Mouse (Mus musculus) right cerebral cortex, postnatal 4 days (tissue): Measurements from ENCODE around the gene Rnf6.

Experiments used
- DNase-seq: peaks from one replicate; pipeline ENCODE4 v3.0.0-alpha.2; 2022

The Rnf6 gene

DNA sequence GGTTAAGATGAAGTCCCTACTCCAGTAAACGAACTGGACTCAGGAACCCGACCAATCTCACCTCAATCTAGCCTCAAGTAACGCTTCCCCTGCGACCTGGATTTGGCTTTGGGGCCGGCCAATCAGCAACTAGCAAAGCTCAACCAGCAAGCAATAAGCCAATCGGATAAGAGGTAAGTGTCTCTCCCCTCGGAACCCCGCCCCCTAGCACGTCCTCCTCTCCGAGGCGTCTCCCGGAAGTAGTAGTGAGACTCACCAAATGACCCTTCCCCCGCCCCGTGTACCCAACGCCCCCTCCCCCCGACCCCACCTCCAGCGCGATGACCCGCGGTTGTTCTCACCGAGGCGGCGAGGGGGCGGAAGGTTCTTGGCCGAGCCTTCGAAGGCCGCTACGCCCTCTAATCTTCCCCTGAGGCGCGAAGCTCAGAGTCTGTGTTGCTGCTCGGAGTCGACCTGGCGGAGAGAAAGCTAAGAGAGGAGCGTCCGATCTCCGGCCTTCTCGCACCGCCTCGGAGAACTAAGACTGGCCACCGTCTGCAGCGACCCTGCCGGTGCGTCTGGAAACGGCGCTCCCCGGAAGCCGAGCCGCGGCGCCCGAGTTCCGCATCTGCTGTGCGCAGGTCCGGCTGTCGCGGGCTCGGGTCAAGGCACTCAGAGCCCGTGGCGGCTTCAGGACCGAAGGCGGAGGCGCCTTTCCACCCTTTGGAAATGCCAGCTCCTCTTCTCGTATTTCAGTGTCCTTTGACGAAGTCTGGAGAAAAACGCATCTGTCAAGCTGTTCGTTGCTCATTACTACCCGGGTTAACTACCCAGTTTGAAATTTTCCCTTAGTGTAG is at the start of gene Rnf6:
Gene Rnf6 (minus strand): TSS at position 677 of the 836 bp plus-strand sequence.
- DNase-seq: peak; percentile 90

GRCm38 (mm10) chr5:146270593-146270992 is 49.2 kb upstream of the Rnf6 start:
- DNase-seq: no peak

- DNase-seq: no peak
Measured at GRCm38 (mm10) chr5:146267776-146268175, 46.4 kb upstream of the Rnf6 start.

- no peak for DNase-seq
Measured at GRCm38 (mm10) chr5:146265934-146266591, 44.7 kb upstream of the Rnf6 start.

DNA sequence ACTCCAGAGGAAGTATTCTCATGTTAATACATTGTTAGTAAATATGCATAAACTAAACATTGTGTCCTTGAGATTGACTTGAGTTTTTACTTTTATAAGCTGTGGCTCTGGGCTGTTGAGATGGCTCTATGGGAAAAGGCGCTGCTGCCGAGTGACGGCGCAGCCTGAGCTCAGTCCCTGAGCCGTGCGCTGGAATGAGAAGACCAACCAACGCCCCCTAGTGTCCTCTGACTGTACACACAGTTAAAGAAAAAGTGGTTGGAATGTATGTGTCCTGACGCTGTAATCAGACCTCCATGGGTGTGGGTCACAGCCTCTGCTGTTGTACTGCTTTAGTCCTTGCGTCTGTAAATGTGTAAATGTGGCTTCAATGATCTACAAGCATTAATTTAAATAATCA is 38.6 kb upstream of the Rnf6 start:
- DNase-seq: no peak

- no peak for DNase-seq
Measured at GRCm38 (mm10) chr5:146253644-146254043, 32.3 kb upstream of the Rnf6 start.

GRCm38 (mm10) chr5:146251663-146252429 is 30.5 kb upstream of the Rnf6 start:
- DNase-seq: no peak

DNA sequence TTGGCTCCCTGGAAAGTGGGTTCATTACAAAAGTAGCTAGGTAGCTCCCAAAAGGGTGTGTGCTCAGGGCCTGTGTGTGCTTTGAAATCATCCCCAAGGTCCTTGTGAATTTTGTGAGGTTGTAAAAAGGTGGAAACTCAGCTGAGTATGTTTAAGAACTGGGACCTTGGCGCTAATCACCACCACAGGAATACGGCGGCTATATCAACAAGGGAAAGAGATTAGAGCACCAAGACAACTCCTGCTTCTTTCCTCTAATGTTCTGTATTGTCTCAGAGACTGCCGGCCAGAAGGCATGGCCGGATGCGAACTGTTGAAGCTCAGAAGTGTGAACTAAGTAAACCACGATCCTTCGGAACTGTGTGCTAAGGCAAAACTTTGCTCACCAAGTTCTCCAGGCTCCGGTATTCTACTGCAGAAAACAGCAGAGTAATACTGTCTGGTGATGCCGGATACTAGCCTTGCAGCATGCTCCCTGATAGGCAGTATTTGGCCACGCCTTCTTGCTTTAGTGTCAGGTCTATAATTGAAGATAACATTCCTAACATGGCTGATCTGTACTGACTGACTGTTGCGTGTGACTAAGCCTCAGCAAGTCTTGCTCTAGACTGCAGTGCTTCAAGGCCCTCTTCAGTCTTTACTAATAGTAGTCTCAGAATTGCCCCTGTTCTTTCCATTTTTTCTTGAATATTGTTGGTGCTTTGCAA is 29.2 kb upstream of the Rnf6 start:
- no peak for DNase-seq

GRCm38 (mm10) chr5:146248746-146249145 is 27.4 kb upstream of the Rnf6 start:
- no peak for DNase-seq

DNA sequence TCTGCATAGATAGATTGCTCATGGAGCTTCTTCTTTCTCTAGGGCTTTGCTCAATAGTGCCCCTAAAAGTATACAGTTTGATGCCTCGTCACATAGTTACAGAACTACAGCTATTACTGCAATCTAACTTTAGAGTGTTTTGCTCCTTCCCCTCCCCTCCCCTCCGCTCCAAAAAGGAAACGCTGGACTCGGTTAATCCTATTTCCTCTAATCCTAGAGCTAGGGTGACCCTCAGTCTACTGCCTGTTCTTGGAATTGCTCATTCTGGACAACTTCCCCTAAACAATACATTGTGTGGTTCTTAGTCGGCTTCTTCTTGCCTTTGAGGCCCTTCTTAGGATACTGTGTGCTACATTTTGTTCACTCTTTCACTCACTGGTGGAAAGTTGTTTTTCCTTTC is 26.4 kb upstream of the Rnf6 start:
- no peak for DNase-seq

- no peak for DNase-seq
Measured at GRCm38 (mm10) chr5:146246386-146246785, 25.0 kb upstream of the Rnf6 start.

DNA sequence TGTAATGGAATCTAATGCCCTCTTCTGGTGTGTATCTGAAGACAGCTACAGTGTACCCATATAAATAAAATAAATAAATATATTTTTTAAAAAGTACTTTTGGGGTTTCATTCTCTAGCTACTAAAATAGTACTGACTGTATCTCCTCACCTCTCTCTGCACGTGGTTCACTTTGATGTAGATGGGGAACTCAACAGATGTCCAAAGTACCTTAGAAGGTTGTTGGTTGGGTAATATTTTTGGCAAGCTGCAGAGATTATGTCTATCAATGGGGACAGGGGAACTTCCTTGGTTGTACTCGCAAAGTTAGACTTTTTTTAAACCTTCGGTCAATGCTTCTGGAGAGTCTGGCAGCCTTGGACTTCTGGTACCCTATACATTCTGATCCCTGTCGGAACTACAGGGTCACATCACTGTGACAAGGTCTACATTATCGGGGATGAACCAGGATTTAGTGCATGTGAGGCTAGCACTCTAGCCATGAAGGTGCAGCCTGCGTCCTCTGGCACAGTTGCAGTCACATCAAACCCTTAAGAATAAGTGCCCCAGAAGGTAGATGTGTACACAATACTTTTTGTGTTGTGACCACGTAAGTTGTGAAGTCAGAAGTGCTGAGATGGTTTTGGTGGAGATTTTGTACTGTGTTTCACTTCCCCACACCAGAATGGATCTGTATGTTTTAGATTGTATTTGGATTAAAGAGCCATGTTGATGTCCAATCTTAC is 24.5 kb upstream of the Rnf6 start:
- DNase-seq: no peak

GRCm38 (mm10) chr5:146245193-146245592 is 23.8 kb upstream of the Rnf6 start:
- no peak for DNase-seq

DNA sequence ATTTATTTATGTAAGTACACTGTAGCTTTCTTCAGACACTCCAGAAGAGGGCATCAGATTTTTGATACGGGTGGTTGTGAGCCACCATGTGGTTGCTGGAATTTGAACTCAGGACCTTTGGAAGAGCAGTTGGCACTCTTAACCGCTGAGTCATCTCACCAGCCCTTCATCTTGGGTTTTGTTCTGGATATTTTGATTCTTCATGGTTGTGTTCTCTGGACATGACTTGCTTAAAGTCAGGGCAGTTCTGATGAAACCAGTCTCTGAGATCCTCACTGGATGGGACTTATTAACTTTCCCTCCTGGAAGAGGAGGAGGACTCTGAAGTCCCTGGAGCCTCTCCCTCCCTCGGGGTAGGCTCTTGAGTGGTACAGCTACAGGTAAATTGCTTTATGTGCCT is 19.8 kb upstream of the Rnf6 start:
- DNase-seq: no peak

GRCm38 (mm10) chr5:146240771-146241170 is 19.4 kb upstream of the Rnf6 start:
- DNase-seq: no peak

DNA sequence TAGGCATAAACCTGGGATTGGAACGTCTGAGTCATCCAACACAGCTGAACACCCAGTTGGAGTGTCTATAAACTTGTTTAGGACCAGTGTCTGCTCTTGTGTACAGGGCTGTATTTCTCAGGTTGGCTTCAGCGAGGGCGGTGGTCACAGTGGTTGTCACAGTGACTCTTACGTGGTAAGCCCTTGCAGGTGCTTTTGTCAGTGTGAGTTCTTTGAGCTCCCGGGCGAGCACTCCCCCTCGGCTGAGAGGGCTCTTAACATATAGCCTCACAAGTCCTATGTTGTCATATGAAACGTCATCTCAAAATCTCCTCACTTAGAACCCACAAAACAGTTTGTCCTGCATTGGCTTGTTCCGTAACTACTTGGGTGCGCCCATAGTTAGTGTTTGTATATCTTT is 16.9 kb upstream of the Rnf6 start:
- no peak for DNase-seq

- no peak for DNase-seq
Measured at GRCm38 (mm10) chr5:146234336-146234735, 13.0 kb upstream of the Rnf6 start.

DNA sequence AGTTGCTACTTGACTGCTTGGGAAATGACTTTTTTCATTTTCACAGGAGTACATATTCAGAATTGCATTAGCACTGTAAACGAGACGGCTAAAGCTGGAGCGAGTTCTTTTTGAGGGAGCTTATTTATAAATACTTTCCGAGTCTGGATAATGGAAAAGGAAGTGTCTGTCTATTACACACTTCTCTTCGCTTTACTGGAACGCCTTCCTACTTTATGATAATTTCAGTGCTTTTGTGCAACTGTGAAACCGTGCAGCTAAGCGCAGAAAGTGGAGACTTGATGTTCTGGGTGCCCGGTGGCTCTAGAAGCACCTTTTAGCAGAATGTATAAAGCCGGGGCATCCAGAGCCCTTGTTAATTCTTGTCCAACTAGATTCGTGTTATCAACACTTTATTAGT is 11.5 kb upstream of the Rnf6 start:
- DNase-seq: no peak

GRCm38 (mm10) chr5:146232056-146232675 is 10.8 kb upstream of the Rnf6 start:
- DNase-seq: no peak

DNA sequence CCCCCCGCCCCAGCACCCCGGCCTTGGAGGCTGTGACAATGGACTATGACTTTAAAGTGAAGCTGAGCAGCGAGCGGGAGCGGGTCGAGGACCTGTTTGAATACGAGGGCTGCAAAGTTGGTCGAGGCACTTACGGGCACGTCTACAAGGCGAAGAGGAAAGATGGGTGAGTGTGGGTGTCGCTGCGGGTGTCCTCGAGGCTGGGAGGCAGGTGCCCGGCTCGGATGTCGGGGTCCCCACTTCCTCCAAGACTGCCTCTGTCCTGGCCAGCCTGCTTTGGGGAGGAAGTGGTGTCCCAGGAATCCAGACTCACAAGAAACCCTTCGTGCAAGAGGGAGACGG is 10.3 kb upstream of the Rnf6 start:
- DNase-seq: peak; percentile 31

DNA sequence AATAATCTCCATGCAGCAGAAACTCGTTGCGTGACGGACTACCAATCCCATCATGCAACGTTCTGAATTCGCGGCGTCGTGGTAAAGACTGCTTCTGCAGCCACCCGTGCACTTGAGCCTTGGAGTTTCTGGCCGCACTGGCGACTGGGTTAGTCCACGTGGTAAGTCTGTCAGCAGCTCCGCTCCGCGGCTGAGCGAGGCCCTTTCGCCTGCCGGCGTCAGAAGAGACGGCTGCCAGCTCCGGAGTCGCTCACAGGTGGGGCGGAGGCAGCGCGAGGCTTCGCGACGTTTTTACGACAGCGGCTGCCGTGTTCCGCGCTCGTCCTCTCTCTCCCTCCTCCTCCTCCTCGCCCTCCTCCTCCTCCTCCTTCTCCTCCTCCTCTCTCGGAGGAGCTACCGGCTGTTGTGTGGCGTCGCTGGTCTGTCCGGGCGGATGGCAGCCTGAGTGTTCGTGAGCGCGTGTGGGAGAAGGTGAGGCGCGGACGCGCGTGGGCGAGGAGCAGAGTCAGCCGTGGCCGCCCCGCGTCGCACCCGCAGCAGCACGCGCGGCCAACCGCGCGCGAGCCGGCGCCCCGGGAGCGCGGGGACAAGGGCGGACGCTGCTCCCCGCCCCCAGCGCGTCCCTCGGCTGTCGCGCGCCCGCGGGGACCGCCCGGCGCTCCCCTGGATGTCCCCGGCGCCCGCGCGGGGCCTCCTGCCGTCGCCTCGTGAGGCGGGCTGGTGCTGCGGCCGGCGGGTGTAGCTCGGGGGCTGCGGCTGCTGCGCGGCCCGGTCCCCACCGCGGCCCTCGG is 9.7 kb upstream of the Rnf6 start, which contains the start of gene Cdk8:
Gene Cdk8 (plus strand): TSS at position 367 of the 791 bp plus-strand sequence.
- DNase-seq: peak; percentile 89
